Mouse (Mus musculus): ENCODE data around the gene Ppm1l.

Ppm1l gene

GRCm38 (mm10) chr3:69316391-69317195 lies at the start of gene Ppm1l:
TSS of gene Ppm1l (plus strand) at chr3:69316861.
- peak; percentile 91 for DNase-seq (ENCODE audit: low spot score)

DNA sequence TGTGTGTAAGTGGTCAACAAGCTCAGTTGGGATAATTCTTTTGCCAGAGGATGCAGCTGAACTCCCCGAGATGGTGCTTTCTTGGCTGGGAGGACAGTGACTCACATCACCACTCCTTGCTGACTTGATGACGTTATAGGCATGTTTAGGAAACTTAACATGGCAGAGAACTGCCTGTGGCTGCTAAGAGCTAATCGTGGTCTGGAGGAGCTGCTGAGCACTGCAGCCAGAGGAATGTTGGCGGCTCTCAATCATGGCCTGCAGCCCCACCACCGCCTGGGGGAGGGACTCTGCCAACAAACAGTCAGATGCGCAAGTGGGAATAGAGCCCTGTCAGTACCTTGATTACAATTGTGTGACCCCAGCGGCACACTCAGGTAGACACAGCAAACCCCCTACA lies 44.8 kb upstream of the Ppm1l start:
- DNase-seq (ENCODE audit: low spot score) = no peak

DNA sequence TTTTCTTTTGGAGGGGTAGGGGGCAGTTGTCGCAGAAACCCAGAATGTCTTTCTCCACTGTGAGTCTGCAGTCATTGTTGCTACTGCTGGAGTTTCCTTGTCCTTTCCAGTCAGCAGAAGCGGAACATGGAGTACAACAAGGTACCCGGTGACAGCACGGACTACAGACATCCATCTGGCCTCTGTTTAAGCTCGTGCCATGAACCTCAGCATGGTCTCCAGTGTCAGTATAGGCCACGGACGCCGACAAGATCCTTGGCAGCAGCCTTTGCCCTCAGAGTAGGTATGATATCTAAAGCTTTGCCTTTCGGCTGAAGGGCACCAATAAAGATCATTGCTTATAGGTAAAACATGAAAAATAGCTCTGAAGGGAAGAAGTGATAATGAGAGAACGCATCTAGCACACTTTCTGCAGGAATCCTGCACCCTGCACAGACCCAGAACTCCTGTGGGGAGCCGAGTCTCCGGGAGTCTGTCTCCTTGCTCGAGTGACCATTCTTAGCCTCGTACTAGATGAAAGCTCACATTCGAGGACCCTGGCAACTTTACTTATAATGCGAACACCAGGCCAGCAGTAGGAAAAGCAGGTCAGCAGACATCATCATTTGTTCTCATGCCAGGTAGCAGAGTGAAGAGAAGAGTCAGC lies 42.5 kb upstream of the Ppm1l start:
- no peak for DNase-seq (ENCODE audit: low spot score)

- DNase-seq (ENCODE audit: low spot score) = peak; percentile 33
These were observed 41.9 kb upstream of the Ppm1l start for GRCm38 (mm10) chr3:69274664-69275312.

GRCm38 (mm10) chr3:69278648-69279047 lies 38.0 kb upstream of the Ppm1l start:
- no peak for DNase-seq (ENCODE audit: low spot score)

DNA sequence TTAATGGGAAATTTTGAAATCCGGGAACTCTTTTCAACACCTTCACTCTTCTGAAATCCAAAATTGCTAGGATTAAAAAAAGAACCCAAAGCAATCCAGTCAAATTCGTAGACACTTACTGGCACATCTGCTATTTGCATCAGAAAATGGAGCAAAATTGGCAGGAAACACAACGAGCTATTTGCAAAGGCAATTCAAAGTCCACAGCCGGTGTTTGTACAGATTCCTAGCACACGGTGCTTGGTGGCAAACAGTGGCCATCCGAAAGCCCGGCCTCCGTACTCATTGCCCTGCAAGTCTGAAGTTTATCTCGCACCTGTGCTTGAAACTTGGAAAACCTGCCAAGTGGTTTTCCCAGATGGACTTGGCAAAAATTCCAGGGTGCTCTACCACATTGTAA lies 34.3 kb upstream of the Ppm1l start:
- no peak for DNase-seq (ENCODE audit: low spot score)

DNA sequence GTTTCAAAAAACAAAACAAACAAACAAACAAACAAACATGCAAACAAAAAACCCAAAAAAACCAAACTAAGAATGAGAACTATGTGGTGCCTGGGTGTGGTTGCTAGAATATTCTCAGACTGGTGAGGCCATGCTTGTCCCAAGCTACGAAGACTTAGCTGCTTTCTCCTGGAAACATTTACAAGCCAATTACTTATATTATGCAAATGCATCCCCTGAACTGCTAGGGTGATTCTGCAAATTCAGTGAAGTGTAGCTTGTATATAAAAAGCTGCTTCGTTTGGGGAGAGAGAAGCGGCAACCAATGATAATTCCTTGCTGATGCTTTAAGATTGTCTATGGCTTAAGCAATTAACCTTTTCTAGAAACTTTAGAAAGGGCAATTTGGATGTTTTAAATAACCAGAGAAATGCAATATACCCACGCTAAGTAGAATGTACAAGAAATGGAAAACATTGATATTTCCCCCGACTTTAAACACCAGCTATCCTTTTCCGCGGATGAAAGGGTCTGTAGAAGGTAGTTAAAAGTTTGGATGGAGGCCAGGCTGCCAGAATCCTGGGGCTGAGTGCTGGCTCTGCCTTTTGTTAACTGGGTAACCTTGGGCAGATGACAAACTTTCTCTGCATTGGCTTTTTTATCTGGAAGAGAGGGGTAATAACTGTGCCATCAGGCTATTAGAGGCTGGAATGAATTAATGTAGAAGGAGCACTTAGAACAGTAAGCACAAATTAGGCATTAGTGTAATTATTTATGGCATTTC lies 33.4 kb upstream of the Ppm1l start:
- no peak for DNase-seq (ENCODE audit: low spot score)

- DNase-seq (ENCODE audit: low spot score) = no peak
These were observed 26.8 kb upstream of the Ppm1l start for GRCm38 (mm10) chr3:69289833-69290232.

DNA sequence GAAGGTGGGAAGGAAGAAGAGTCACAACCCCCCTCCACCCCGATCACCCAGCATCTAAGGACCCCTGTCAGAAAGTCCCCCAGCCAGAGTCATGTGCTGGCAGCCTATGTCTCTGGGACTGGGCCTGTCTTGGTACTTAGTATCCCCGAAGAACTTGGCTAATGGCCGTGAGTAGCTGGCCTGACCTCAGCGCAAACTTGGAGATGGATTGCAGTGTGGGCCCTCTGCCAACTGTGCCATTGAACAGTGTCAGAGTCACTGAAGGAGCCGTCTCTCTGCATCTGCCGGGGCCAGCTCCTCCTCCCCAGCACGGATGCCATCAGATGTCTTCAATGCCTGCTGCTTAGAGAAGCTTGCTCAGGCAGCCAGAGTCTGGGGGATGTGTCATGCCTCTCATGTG lies 26.4 kb upstream of the Ppm1l start:
- no peak for DNase-seq (ENCODE audit: low spot score)

DNA sequence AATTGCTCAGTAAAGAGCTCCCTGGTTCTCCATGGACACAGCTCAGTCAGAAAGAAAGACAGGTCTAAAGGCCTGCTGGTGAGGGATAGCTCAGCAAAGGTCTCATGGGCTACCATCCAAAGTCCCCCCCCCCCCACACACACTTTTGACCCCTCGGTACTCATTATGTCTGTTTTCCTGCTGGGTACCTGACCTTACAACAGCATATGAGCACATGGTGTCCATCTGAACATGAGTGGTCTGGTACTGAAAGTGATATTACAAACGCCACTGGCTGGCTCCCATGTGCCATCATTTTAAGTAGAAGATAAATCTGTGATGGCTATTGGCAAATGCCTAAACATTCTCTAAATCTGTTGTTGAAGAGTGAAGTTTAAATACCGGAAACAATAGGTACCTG lies 25.8 kb upstream of the Ppm1l start:
- no peak for DNase-seq (ENCODE audit: low spot score)

- no peak for DNase-seq (ENCODE audit: low spot score)
These were observed 24.0 kb upstream of the Ppm1l start for GRCm38 (mm10) chr3:69292628-69293027.

DNA sequence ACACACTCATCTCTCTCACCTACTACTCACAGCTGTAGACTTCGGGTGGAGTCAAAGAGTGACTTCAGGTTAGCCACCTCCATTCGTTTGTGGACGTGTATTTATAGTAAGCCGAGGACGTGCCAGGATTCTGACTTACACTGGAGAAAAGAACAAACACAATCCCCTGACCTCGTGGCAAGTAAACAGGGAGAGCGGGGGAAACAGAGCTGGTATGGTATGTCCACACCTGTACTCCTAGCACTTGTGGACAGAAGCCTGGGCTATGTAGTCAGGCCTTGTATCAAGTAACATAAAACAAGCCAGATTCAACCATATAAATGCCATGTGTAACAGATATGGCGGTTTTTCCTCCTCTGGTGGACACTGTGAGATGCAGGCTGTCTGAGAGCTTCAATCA lies 20.4 kb upstream of the Ppm1l start:
- DNase-seq (ENCODE audit: low spot score) = no peak

- DNase-seq (ENCODE audit: low spot score) = no peak
These were observed 16.5 kb upstream of the Ppm1l start for GRCm38 (mm10) chr3:69300121-69300520.

DNA sequence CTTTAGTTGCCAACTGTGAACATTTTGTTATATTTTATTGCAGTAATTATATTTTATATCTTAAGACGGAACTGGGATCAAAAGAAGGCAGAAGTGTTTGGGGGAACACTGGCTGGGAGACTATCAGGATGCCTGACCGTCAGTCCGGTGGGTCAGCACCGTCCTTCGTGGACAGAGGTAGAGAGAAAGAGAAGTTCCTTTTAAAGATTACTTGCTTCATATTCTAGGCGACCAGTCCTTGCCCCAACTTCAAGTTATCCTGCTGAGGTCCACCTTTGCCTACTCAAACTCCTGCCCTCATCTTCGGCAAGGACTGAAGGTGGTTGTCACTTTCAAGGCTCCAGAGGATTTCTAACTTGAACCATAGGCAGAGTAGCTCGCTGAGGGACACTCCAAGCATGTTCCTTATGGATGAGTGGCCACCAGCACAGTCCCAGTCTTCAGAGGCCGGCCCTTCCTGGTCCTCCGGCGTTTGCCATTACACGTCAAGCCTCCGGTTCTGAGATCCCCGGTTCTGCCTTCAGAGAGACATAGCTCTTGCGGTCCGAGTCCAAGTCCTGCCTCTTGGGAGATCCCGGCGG lies 761 bp upstream of the Ppm1l start:
- DNase-seq (ENCODE audit: low spot score) = no peak

GRCm38 (mm10) chr3:69317251-69318125 lies 827 bp downstream of the Ppm1l start:
- DNase-seq (ENCODE audit: low spot score) = peak; percentile 54

DNA sequence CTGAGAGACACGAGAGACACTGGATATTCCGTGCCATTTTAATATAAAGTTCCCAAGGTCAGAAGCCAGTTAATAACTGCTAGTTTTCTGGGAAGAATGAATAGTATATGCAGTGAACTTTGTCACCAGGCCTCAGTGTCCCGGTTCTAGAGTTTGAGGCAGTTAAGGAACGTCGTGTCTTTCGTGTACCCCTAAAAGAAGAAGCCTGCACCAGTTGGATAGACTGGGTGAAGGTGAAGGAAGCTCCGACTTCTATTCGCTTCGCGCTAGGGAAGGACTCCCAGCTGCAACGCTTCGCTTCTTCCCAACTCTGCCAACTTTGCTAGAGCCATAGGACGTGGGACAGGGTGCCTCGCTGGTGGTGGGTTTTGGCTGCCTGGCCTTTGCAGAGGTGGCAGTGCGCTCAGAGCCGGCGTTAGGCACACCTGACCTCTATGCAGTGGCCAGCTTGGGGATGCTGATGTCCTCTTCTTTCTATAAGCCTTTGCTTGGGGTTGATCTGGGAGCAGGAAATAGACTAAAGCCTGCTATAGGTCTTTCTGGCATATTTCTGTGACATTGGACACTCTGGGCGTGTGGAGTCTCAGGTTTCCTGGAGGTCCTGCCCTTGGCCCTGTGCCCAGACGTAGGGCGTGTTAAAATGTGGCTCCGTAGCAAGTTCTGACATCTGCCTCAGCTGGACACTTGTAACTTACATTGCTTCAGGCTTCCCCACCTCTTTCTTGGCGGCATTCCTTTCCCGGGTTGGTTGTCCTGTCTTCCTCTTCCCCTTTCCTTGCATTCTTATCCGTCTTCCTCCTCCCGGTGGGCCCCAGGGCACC lies 1.7 kb downstream of the Ppm1l start:
- DNase-seq (ENCODE audit: low spot score) = peak; percentile 78

DNA sequence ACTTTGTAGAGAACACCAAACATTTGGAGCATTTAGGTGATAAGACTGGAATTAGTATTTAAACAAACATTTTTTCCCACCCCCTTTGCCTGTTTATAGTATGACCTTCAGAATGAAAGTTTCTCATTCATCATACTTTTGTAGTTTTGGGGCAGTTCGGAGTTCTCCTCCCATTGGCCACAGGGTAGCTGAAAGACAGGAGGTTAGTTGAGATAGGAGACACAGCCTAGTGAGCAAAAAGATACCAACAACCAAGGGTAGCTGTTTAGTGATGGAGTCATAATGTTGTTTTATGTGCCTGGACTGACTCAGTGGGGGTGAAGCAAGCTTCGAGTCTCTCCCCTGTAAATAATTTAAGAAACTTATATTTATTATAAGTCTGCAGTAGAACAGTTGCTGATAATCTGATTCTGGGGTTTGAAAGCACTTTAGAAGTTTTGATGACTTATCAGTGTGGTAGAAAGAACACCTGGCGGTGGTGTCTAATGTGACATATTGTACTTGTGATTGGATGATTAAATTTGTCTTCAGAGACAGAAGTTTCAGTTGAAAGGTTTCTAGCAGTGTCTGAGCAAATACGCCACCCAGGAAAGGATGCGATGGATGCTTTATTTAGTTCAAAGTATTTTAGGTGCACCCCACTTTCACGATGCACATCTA lies 2.5 kb downstream of the Ppm1l start:
- DNase-seq (ENCODE audit: low spot score) = no peak

- no peak for DNase-seq (ENCODE audit: low spot score)
These were observed 7.3 kb downstream of the Ppm1l start for GRCm38 (mm10) chr3:69323982-69324381.

GRCm38 (mm10) chr3:69329910-69330309 lies 13.2 kb downstream of the Ppm1l start:
- peak; percentile 22 for DNase-seq (ENCODE audit: low spot score)

GRCm38 (mm10) chr3:69333819-69334218 lies 17.2 kb downstream of the Ppm1l start:
- DNase-seq (ENCODE audit: low spot score) = peak; percentile 9
